Mouse (Mus musculus): ENCODE measurements around the gene Trpm8.

DNA sequence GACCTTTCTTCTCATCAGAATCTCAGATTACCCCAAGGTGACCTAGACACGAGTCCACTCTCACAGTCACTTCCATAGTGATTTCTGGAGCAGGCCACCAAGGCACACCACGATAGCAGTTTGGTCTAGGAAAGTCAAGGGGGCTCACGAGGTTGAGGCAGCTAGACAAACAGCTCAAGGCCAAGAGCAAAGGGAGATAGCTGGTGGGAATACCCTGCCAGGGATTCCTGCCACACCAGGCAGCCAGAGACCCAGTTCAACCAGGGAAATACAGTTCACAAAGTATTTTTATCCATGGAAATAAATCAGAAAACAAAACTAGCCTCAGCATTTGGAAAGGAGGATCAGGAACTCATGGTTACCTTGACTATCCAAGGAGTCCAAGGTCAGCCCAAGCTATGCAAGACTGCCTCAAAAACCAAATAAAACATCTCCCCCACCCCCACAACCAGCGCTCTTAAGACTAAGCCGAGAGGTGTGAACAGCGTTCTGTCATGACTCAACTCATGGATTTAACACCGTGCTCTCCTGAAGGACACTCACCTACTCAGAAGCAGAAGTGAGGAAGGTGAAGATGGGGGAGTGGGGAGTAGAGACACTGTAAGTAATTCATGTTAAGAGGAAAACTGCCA lies 13.1 kb upstream of the Trpm8 start:
- TF ChIP-seq CTCF (conservative IDR thresholded peaks at IDR 0.05; ENCODE audit: low read length) (no peak), NANOG (IDR thresholded peaks at IDR 0.05; ENCODE audit: borderline replicate concordance, low read length) (no peak)

Data from E14TG2a.4 (cell line).